ENCODE assay signal across 7 mouse cellular contexts in genomic region chr7:16921881-16922335, GRCm38 (mm10). TPM values are rescaled to one million over a fixed set of nuclear protein-coding genes. Genes with fewer than 3 reads are reported as not detected.
DNase-seq lines count a peak whose midpoint lies in the region; ATAC-seq lines count a peak whose summit lies in the region.

No protein-coding gene starts in this region.

- H3K9ac ChIP-seq in heart, embryonic 16.5 days (ENCODE audit: low read length) = peak overlapping the region; percentile 95
- H3K9ac ChIP-seq in limb, embryonic 12.5 days (replicated peaks) = peak overlapping the region; percentile 94
- H3K9ac ChIP-seq in stomach, embryonic 14.5 days (replicated peaks; ENCODE audit: low read depth, low read length) = peak overlapping the region; percentile 96; the same call in 1 of the 2 replicates

- WGBS in heart, embryonic 16.5 days = 45% methylated on average over 6 of the region's 6 CpGs
- 66% methylated on average over 6 of the region's 6 CpGs for WGBS in limb, embryonic 12.5 days
- 32% methylated on average over 6 of the region's 6 CpGs for WGBS in stomach, embryonic 14.5 days

- no peak for DNase-seq in urinary bladder, postnatal 14 days (ENCODE audit: low spot score)
- no peak for DNase-seq in right cerebral cortex, postnatal 4 days

- no peak for ATAC-seq in megakaryocyte, adult 5-6 weeks (ENCODE audit: poor library complexity, severe bottlenecking)
- no peak for ATAC-seq in heart, embryonic 16.5 days (replicated peaks; ENCODE audit: extremely low read depth, insufficient read depth, low FRiP score)
- ATAC-seq in limb, embryonic 12.5 days (ENCODE audit: insufficient number of reproducible peaks, insufficient read depth, low FRiP score, low TSS enrichment, low read depth) = no peak
- ATAC-seq in stomach, embryonic 14.5 days (ENCODE audit: insufficient number of reproducible peaks, insufficient read depth, low FRiP score, low read depth) = no peak

- H3K4me3 ChIP-seq in megakaryocyte, embryonic 14.5 days (replicated peaks) = peak overlapping the region; percentile 96
- peak overlapping the region; percentile 76 for H3K4me3 ChIP-seq in heart, embryonic 16.5 days (ENCODE audit: low read length)
- peak overlapping the region; percentile 85 for H3K4me3 ChIP-seq in limb, embryonic 12.5 days (replicated peaks)
- H3K4me3 ChIP-seq in stomach, embryonic 14.5 days (ENCODE audit: low read depth, low read length) = peak overlapping the region; percentile 94; the same call in 1 of the 2 replicates

- peaks cover 61% of the 10 kb centered on the region for H3K4me1 ChIP-seq in megakaryocyte, embryonic 14.5 days
- H3K4me1 ChIP-seq in heart, embryonic 16.5 days (ENCODE audit: control insufficient read depth, insufficient read depth, low read length) = peaks cover 37% of the 10 kb centered on the region
- peaks cover 41% of the 10 kb centered on the region for H3K4me1 ChIP-seq in limb, embryonic 12.5 days (replicated peaks)
- H3K4me1 ChIP-seq in stomach, embryonic 14.5 days (ENCODE audit: control insufficient read depth, insufficient read depth, low read length) = peaks cover 31% of the 10 kb centered on the region

- no peaks in the 10 kb centered on the region for H3K9me3 ChIP-seq in megakaryocyte, embryonic 14.5 days
- H3K9me3 ChIP-seq in heart, embryonic 16.5 days (replicated peaks; ENCODE audit: control insufficient read depth, low read length) = no peaks in the 10 kb centered on the region
- no peaks in the 10 kb centered on the region for H3K9me3 ChIP-seq in limb, embryonic 12.5 days
- no peaks in the 10 kb centered on the region for H3K9me3 ChIP-seq in stomach, embryonic 14.5 days (ENCODE audit: control insufficient read depth, low read depth, low read length)

- peaks cover 55% of the 10 kb centered on the region for H3K36me3 ChIP-seq in megakaryocyte, embryonic 14.5 days (replicated peaks; ENCODE audit: low read length)
- H3K36me3 ChIP-seq in heart, embryonic 16.5 days (ENCODE audit: control insufficient read depth, insufficient read depth) = peaks cover 17% of the 10 kb centered on the region
- peaks cover 40% of the 10 kb centered on the region for H3K36me3 ChIP-seq in limb, embryonic 12.5 days
- peaks cover 34% of the 10 kb centered on the region for H3K36me3 ChIP-seq in stomach, embryonic 14.5 days (ENCODE audit: control insufficient read depth, insufficient read depth, low read length)

- no peaks in the 10 kb centered on the region for H3K27me3 ChIP-seq in megakaryocyte, embryonic 14.5 days (replicated peaks)
- no peaks in the 10 kb centered on the region for H3K27me3 ChIP-seq in heart, embryonic 16.5 days (ENCODE audit: control insufficient read depth, insufficient read depth, low read length)
- no peaks in the 10 kb centered on the region for H3K27me3 ChIP-seq in limb, embryonic 12.5 days
- H3K27me3 ChIP-seq in stomach, embryonic 14.5 days (ENCODE audit: control insufficient read depth, insufficient read depth, low read length) = no peaks in the 10 kb centered on the region

- H3K27ac ChIP-seq in heart, embryonic 16.5 days (ENCODE audit: low read length) = peak overlapping the region; percentile 63
- H3K27ac ChIP-seq in limb, embryonic 12.5 days = peak overlapping the region; percentile 86
- peak overlapping the region; percentile 70; the same call in 1 of the 2 replicates for H3K27ac ChIP-seq in stomach, embryonic 14.5 days (ENCODE audit: low read length)

- peak overlapping the region; percentile 96 for H3K4me2 ChIP-seq in heart, embryonic 16.5 days (ENCODE audit: low read depth, low read length)
- peak overlapping the region; percentile 94 for H3K4me2 ChIP-seq in limb, embryonic 12.5 days
- peak overlapping the region; percentile 65 for H3K4me2 ChIP-seq in stomach, embryonic 14.5 days (replicated peaks; ENCODE audit: low read depth, low read length)

RNA-seq across cellular contexts. Expression of gene Calm3, which starts 2.0 kb away (rescaled TPM):
- 823 and 866 TPM in 2 replicates for polyA plus RNA-seq in megakaryocyte, embryonic 14.5 days (2012; ENCODE audit: insufficient read depth, low replicate concordance)
- total RNA-seq in megakaryocyte, adult 5-6 weeks (2015) = 113 and 140 TPM in 2 replicates
- 322 and 392 TPM in 2 replicates for total RNA-seq in megakaryocyte, adult 5-6 weeks (2017)
- polyA plus RNA-seq in heart, embryonic 16.5 days (2015; fragmentation: Nextera tagmentation; extraction: Ambion mirVana) = 112 and 128 TPM in 2 replicates
- polyA plus RNA-seq in limb, embryonic 12.5 days (2016; fragmentation: Nextera tagmentation; extraction: Ambion mirVana) = 108 and 123 TPM in 2 replicates
- polyA plus RNA-seq in stomach, embryonic 14.5 days (2014; fragmentation: Nextera tagmentation; extraction: Ambion mirVana) = 148 and 161 TPM in 2 replicates

RNA-seq across cellular contexts. Expression of gene Ptgir, which starts 15.6 kb away (rescaled TPM):
- 56.9 and 66.7 TPM in 2 replicates for polyA plus RNA-seq in megakaryocyte, embryonic 14.5 days (2012; ENCODE audit: insufficient read depth, low replicate concordance)
- total RNA-seq in megakaryocyte, adult 5-6 weeks (2015) = 16.0 and 18.1 TPM in 2 replicates
- total RNA-seq in megakaryocyte, adult 5-6 weeks (2017) = 14.5 and 16.6 TPM in 2 replicates
- polyA plus RNA-seq in heart, embryonic 16.5 days (2015; fragmentation: Nextera tagmentation; extraction: Ambion mirVana) = 1.4 and 1.5 TPM in 2 replicates
- 0.96 and 1.1 TPM in 2 replicates for polyA plus RNA-seq in limb, embryonic 12.5 days (2016; fragmentation: Nextera tagmentation; extraction: Ambion mirVana)
- polyA plus RNA-seq in stomach, embryonic 14.5 days (2014; fragmentation: Nextera tagmentation; extraction: Ambion mirVana) = 1.5 and 2.0 TPM in 2 replicates

RNA-seq across cellular contexts. Expression of gene Pnmal2, which starts 22.6 kb away (rescaled TPM):
- not detected in 2 replicates for polyA plus RNA-seq in megakaryocyte, embryonic 14.5 days (2012; ENCODE audit: insufficient read depth, low replicate concordance)
- total RNA-seq in megakaryocyte, adult 5-6 weeks (2015) = not detected in 2 replicates
- total RNA-seq in megakaryocyte, adult 5-6 weeks (2017) = not detected in 2 replicates
- polyA plus RNA-seq in heart, embryonic 16.5 days (2015; fragmentation: Nextera tagmentation; extraction: Ambion mirVana) = 5.6 and 6.0 TPM in 2 replicates
- 16.6 and 16.9 TPM in 2 replicates for polyA plus RNA-seq in limb, embryonic 12.5 days (2016; fragmentation: Nextera tagmentation; extraction: Ambion mirVana)
- 8.6 and 8.8 TPM in 2 replicates for polyA plus RNA-seq in stomach, embryonic 14.5 days (2014; fragmentation: Nextera tagmentation; extraction: Ambion mirVana)

RNA-seq across cellular contexts. Expression of gene Gng8, which starts 30.3 kb away (rescaled TPM):
- not detected in 2 replicates for polyA plus RNA-seq in megakaryocyte, embryonic 14.5 days (2012; ENCODE audit: insufficient read depth, low replicate concordance)
- total RNA-seq in megakaryocyte, adult 5-6 weeks (2015) = not detected in 2 replicates
- total RNA-seq in megakaryocyte, adult 5-6 weeks (2017) = 0.48 TPM in 1 of 2 replicates, not detected in the other
- 2.9 and 3.7 TPM in 2 replicates for polyA plus RNA-seq in heart, embryonic 16.5 days (2015; fragmentation: Nextera tagmentation; extraction: Ambion mirVana)
- polyA plus RNA-seq in limb, embryonic 12.5 days (2016; fragmentation: Nextera tagmentation; extraction: Ambion mirVana) = 13.2 and 16.2 TPM in 2 replicates
- 12.8 and 12.9 TPM in 2 replicates for polyA plus RNA-seq in stomach, embryonic 14.5 days (2014; fragmentation: Nextera tagmentation; extraction: Ambion mirVana)

RNA-seq across cellular contexts. Expression of gene Pnmal1, which starts 37.6 kb away (rescaled TPM):
- not detected in 2 replicates for polyA plus RNA-seq in megakaryocyte, embryonic 14.5 days (2012; ENCODE audit: insufficient read depth, low replicate concordance)
- not detected in 2 replicates for total RNA-seq in megakaryocyte, adult 5-6 weeks (2015)
- total RNA-seq in megakaryocyte, adult 5-6 weeks (2017) = not detected in 2 replicates
- polyA plus RNA-seq in heart, embryonic 16.5 days (2015; fragmentation: Nextera tagmentation; extraction: Ambion mirVana) = 0.09 TPM in 2 replicates
- polyA plus RNA-seq in limb, embryonic 12.5 days (2016; fragmentation: Nextera tagmentation; extraction: Ambion mirVana) = 1.4 and 1.5 TPM in 2 replicates
- polyA plus RNA-seq in stomach, embryonic 14.5 days (2014; fragmentation: Nextera tagmentation; extraction: Ambion mirVana) = 4.2 TPM in 2 replicates

Comparison
In these comparisons a context has a peak if more than half of its experiments do, and no peak if none do; other contexts are left out.
1. RNA of gene Ptgir, which starts 15.6 kb away (polyA plus RNA-seq): 56.9 to 66.7 TPM in megakaryocyte, embryonic 14.5 days; 1.5 to 2.0 TPM in stomach, embryonic 14.5 days, 1.4 to 1.5 TPM in heart, embryonic 16.5 days and 0.96 to 1.1 TPM in limb, embryonic 12.5 days; every median in the first group is over 10 times any median in the second.
2. Peak in every context shown above with its lines, with median percentiles within 50 percentile points of each other: H3K4me3 ChIP-seq, H3K27ac ChIP-seq, H3K4me2 ChIP-seq and H3K9ac ChIP-seq.